Mouse (Mus musculus) heart, embryonic 13.5 days (tissue): ENCODE results near the gene Tcta. TPM values are rescaled to one million over a fixed set of nuclear protein-coding genes. Genes with fewer than 3 reads are reported as not detected.

Experiments used
- polyA plus RNA-seq: library from polyadenylated mRNA; unstranded; fragments of >200 nt; fragmentation: Nextera tagmentation; extraction: Ambion mirVana; gene quantifications from 2 replicates; pipeline ENCODE4 v1.2.1, GENCODE M21; 2015

Tcta gene
- polyA plus RNA-seq, 1 experiment from 2014 or later, result 31.2 TPM

Other genes starting within 250 kb of the Tcta start
- 0.20 and 0.59 TPM in 2 replicates for gene Mst1, start 225.7 kb downstream of the Tcta start, polyA plus RNA-seq
- gene Rnf123, start 222.8 kb downstream of the Tcta start, polyA plus RNA-seq, result 29.4 and 30.9 TPM in 2 replicates
- gene Apeh, start 211.6 kb downstream of the Tcta start, polyA plus RNA-seq, result 51.3 and 62.5 TPM in 2 replicates
- 0.32 and 0.36 TPM in 2 replicates for gene Bsn, start 115.8 kb downstream of the Tcta start, polyA plus RNA-seq
- 136 and 138 TPM in 2 replicates for gene Dag1, start 42.2 kb downstream of the Tcta start, polyA plus RNA-seq
- 23.6 and 24.3 TPM in 2 replicates for gene Nicn1, start 15.7 kb downstream of the Tcta start, polyA plus RNA-seq
- gene Amt, start 9.3 kb downstream of the Tcta start, polyA plus RNA-seq, result 10.9 and 12.9 TPM in 2 replicates
- gene Rhoa, start within 50 bp of the Tcta start, polyA plus RNA-seq, result 332 and 341 TPM in 2 replicates
- 825 and 854 TPM in 2 replicates for gene Gpx1, start 32.7 kb upstream of the Tcta start, polyA plus RNA-seq
- gene Usp4, start 41.7 kb upstream of the Tcta start, polyA plus RNA-seq, result 80.6 and 86.7 TPM in 2 replicates
- 0.21 and 0.39 TPM in 2 replicates for gene 1700102P08Rik, start 86.6 kb upstream of the Tcta start, polyA plus RNA-seq
- 0.71 and 0.80 TPM in 2 replicates for gene Ccdc36, start 122.3 kb upstream of the Tcta start, polyA plus RNA-seq
- gene BC048562, start 130.3 kb upstream of the Tcta start, polyA plus RNA-seq, result not detected in 2 replicates
- 36.3 and 42.7 TPM in 2 replicates for gene Ccdc71, start 154.4 kb upstream of the Tcta start, polyA plus RNA-seq
- gene Klhdc8b, start 155.4 kb upstream of the Tcta start, polyA plus RNA-seq, result 90.6 and 106 TPM in 2 replicates
- gene Lamb2, start 173.6 kb upstream of the Tcta start, polyA plus RNA-seq, result 45.3 and 49.0 TPM in 2 replicates
- 51.4 and 55.9 TPM in 2 replicates for gene Usp19, start 184.4 kb upstream of the Tcta start, polyA plus RNA-seq
- 62.2 and 69.0 TPM in 2 replicates for gene Qars, start 201.5 kb upstream of the Tcta start, polyA plus RNA-seq
- 81.2 and 81.7 TPM in 2 replicates for gene Qrich1, start 210.6 kb upstream of the Tcta start, polyA plus RNA-seq